Mouse (Mus musculus): Measurements from ENCODE around the gene Sp6. TPM values are rescaled to one million over a fixed set of nuclear protein-coding genes. Genes with fewer than 3 reads are reported as not detected.

Sp6 gene
- polyA plus RNA-seq (2016; fragmentation: Nextera tagmentation; extraction: Ambion mirVana), result 1.3 and 2.2 TPM in 2 replicates

- Histone ChIP-seq H3K4me3 (no peak within 1 kb of the TSS), H3K4me1 (peaks cover 1% of the 10 kb centered on the region; the same call in 1 of the 2 replicates), H3K36me3 (no peaks in the 10 kb centered on the region), H3K4me2 (replicated peaks) (no peak within 1 kb of the TSS), H3K9me3 (no peaks in the 10 kb centered on the region), H3K27ac (no peak within 1 kb of the TSS), H3K9ac (no peak within 1 kb of the TSS), H3K27me3 (peaks cover 66% of the 10 kb centered on the region)
- 20% methylated on average over 7 of the region's 8 CpGs for WGBS
- no peak for ATAC-seq (ENCODE audit: insufficient number of reproducible peaks, insufficient read depth, low FRiP score, low TSS enrichment)
Measured at GRCm38 (mm10) chr11:97013121-97013670, at the start of gene Sp6. Gene Sp6, plus strand, starts transcription at chr11:97013394.

GRCm38 (mm10) chr11:96963580-96963979 lies 49.6 kb upstream of the Sp6 start:
- no peaks in the 10 kb centered on the region for H3K9me3 ChIP-seq
- no peak for ATAC-seq (ENCODE audit: insufficient number of reproducible peaks, insufficient read depth, low FRiP score, low TSS enrichment)
- no peak overlapping the region for H3K4me2 ChIP-seq (replicated peaks)
- whole genome bisulfite sequencing, result 15% methylated on average over 8 of the region's 8 CpGs
- H3K4me1 ChIP-seq, result no peaks in the 10 kb centered on the region
- H3K27me3 ChIP-seq, result no peaks in the 10 kb centered on the region
- H3K4me3 ChIP-seq, result no peak overlapping the region
- no peak overlapping the region for H3K9ac ChIP-seq
- H3K36me3 ChIP-seq, result peaks cover 43% of the 10 kb centered on the region
- no peak overlapping the region for H3K27ac ChIP-seq

- no peak for ATAC-seq (ENCODE audit: insufficient number of reproducible peaks, insufficient read depth, low FRiP score, low TSS enrichment)
- Histone ChIP-seq H3K27me3 (no peaks in the 10 kb centered on the region), H3K9me3 (no peaks in the 10 kb centered on the region), H3K27ac (no peak overlapping the region), H3K9ac (no peak overlapping the region), H3K4me1 (peaks cover 2% of the 10 kb centered on the region; the same call in 1 of the 2 replicates), H3K36me3 (peaks cover 19% of the 10 kb centered on the region), H3K4me3 (no peak overlapping the region), H3K4me2 (replicated peaks) (no peak overlapping the region)
- 86% methylated on average over 3 of the region's 3 CpGs for WGBS
Measured at GRCm38 (mm10) chr11:96966172-96966571, 47.0 kb upstream of the Sp6 start.

GRCm38 (mm10) chr11:96966914-96967543 lies 46.2 kb upstream of the Sp6 start:
- H3K4me1 ChIP-seq, result peaks cover 2% of the 10 kb centered on the region; the same call in 1 of the 2 replicates
- H3K36me3 ChIP-seq, result 0 out of 2 replicates have a peak, but pooled peaks cover 11% of the 10 kb centered on the region
- ATAC-seq (ENCODE audit: insufficient number of reproducible peaks, insufficient read depth, low FRiP score, low TSS enrichment), result no peak
- H3K27ac ChIP-seq, result no peak overlapping the region
- H3K9ac ChIP-seq, result no peak overlapping the region
- 90% methylated on average over 13 of the region's 13 CpGs for WGBS
- no peaks in the 10 kb centered on the region for H3K27me3 ChIP-seq
- H3K4me2 ChIP-seq (replicated peaks), result no peak overlapping the region
- no peak overlapping the region for H3K4me3 ChIP-seq
- H3K9me3 ChIP-seq, result no peaks in the 10 kb centered on the region

GRCm38 (mm10) chr11:96967544-96968269 lies 45.5 kb upstream of the Sp6 start:
- ATAC-seq (ENCODE audit: insufficient number of reproducible peaks, insufficient read depth, low FRiP score, low TSS enrichment), result no peak
- H3K36me3 ChIP-seq, result 0 out of 2 replicates have a peak, but pooled peaks cover 4% of the 10 kb centered on the region
- 83% methylated on average over 11 of the region's 11 CpGs for WGBS
- H3K27me3 ChIP-seq, result no peaks in the 10 kb centered on the region
- H3K4me1 ChIP-seq, result peaks cover 7% of the 10 kb centered on the region; the same call in 1 of the 2 replicates
- H3K27ac ChIP-seq, result no peak overlapping the region
- no peak overlapping the region for H3K9ac ChIP-seq
- no peaks in the 10 kb centered on the region for H3K9me3 ChIP-seq
- no peak overlapping the region for H3K4me3 ChIP-seq
- no peak overlapping the region for H3K4me2 ChIP-seq (replicated peaks)

DNA sequence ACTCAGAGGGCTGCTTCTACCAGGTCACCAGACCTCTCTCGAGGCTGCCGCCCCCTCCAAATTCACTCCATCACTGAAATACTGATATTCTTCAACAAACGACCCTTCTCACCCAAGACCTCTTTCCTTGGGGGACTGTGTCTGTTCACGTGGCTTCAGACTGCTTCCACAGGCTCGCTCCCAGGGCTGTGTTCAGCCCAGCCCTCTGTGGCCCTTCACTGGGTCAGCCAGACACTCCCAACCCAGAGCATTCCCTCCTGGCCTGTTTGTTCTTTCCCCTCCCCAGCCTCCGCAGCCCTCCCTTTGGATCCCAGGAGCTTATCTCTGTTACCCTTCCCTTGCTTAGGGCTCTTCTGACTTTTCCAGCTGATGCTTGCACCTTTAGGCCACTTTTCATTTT lies 44.7 kb upstream of the Sp6 start:
- Histone ChIP-seq H3K27me3 (no peaks in the 10 kb centered on the region), H3K4me2 (replicated peaks) (no peak overlapping the region), H3K4me1 (peaks cover 11% of the 10 kb centered on the region), H3K27ac (no peak overlapping the region), H3K36me3 (no peaks in the 10 kb centered on the region), H3K9ac (no peak overlapping the region), H3K9me3 (no peaks in the 10 kb centered on the region), H3K4me3 (no peak overlapping the region)
- no peak for ATAC-seq (ENCODE audit: insufficient number of reproducible peaks, insufficient read depth, low FRiP score, low TSS enrichment)
- WGBS, result 61% methylated on average over 6 of the region's 6 CpGs

DNA sequence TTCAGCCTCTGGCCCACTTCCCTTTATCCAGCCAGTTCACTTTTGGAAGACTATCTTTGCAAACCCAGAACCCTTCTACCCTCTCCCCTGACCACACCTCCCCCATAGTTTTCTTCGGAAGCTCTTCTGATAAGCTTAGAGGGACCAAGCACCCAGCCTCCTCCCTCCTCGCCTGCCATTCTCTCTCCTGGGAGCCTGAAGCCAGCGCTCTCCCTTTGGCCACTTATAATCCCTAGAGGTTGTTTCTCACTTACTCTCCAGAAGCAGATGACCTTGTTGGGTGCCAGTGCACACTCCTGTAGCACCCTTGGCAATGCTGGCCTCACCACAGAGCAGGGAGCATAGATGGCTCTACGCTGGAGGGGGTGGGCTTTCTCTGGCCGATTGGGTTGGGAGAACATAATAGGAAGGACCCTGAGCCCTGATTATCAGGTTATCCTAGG lies 43.9 kb upstream of the Sp6 start:
- H3K9me3 ChIP-seq, result no peaks in the 10 kb centered on the region
- no peak overlapping the region for H3K4me2 ChIP-seq (replicated peaks)
- H3K4me1 ChIP-seq, result peaks cover 11% of the 10 kb centered on the region
- ATAC-seq (ENCODE audit: insufficient number of reproducible peaks, insufficient read depth, low FRiP score, low TSS enrichment), result no peak
- no peak overlapping the region for H3K27ac ChIP-seq
- H3K9ac ChIP-seq, result no peak overlapping the region
- H3K4me3 ChIP-seq, result no peak overlapping the region
- WGBS, result 69% methylated on average over 5 of the region's 5 CpGs
- H3K36me3 ChIP-seq, result no peaks in the 10 kb centered on the region
- no peaks in the 10 kb centered on the region for H3K27me3 ChIP-seq

- Histone ChIP-seq H3K27me3 (no peaks in the 10 kb centered on the region), H3K27ac (peak overlapping the region; percentile 38; the same call in 1 of the 2 replicates), H3K9ac (no peak overlapping the region), H3K9me3 (no peaks in the 10 kb centered on the region), H3K36me3 (no peaks in the 10 kb centered on the region), H3K4me2 (replicated peaks) (no peak overlapping the region), H3K4me1 (peaks cover 11% of the 10 kb centered on the region), H3K4me3 (no peak overlapping the region)
- 56% methylated on average over 1 of the region's 1 CpGs for WGBS
- ATAC-seq (ENCODE audit: insufficient number of reproducible peaks, insufficient read depth, low FRiP score, low TSS enrichment), result no peak
Measured at GRCm38 (mm10) chr11:96969746-96970145, 43.4 kb upstream of the Sp6 start.

DNA sequence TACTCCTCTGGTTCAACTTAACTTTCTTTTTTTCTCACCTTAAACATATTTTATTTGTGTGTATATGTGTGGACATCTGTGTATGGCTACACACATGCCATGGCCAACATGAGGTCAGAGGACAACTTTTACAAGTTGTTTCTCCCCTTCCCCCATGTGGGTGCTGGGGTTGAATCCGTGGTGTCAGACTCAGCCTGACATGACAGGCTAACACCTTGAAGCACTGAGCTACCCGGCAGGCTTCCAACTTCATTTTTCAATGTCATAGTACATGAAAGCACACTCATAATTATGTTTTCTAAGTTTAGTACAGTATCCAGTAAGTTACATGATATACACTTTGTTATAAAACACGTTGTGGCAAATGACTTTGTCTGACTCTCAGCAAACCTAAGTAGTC lies 42.9 kb upstream of the Sp6 start:
- no peak overlapping the region for H3K4me2 ChIP-seq (replicated peaks)
- H3K9me3 ChIP-seq, result no peaks in the 10 kb centered on the region
- WGBS, result 77% methylated on average over 3 of the region's 3 CpGs
- H3K36me3 ChIP-seq, result no peaks in the 10 kb centered on the region
- peaks cover 11% of the 10 kb centered on the region for H3K4me1 ChIP-seq
- H3K9ac ChIP-seq, result no peak overlapping the region
- peak overlapping the region; percentile 38; the same call in 1 of the 2 replicates for H3K27ac ChIP-seq
- H3K4me3 ChIP-seq, result no peak overlapping the region
- no peak for ATAC-seq (ENCODE audit: insufficient number of reproducible peaks, insufficient read depth, low FRiP score, low TSS enrichment)
- H3K27me3 ChIP-seq, result no peaks in the 10 kb centered on the region

DNA sequence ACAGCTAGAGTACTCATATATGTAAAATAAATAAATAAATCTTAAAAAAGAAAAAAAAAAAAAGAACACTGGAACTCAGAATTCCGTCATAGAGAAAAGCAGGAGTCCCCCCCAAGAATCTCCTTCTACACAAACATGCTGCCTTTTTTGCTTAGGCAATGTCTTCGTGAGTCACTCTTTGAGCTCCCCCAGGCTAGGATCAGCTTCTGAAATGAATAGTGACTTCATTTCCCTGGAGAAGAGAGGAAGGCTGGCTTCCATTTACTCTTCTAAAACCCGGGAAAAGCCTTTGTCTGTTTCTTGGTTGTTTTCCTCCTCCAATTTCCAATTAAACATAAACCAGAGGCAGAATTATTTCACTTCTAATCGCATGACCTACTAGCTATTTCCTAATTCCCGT lies 40.3 kb upstream of the Sp6 start:
- WGBS, result 52% methylated on average over 5 of the region's 5 CpGs
- Histone ChIP-seq H3K9ac (no peak overlapping the region), H3K4me1 (peaks cover 21% of the 10 kb centered on the region), H3K9me3 (no peaks in the 10 kb centered on the region), H3K4me3 (no peak overlapping the region), H3K27ac (0 out of 2 replicates have a peak overlapping the region, but pooled peaks have one; percentile 46), H3K27me3 (no peaks in the 10 kb centered on the region), H3K36me3 (no peaks in the 10 kb centered on the region), H3K4me2 (replicated peaks) (no peak overlapping the region)
- no peak for ATAC-seq (ENCODE audit: insufficient number of reproducible peaks, insufficient read depth, low FRiP score, low TSS enrichment)

DNA sequence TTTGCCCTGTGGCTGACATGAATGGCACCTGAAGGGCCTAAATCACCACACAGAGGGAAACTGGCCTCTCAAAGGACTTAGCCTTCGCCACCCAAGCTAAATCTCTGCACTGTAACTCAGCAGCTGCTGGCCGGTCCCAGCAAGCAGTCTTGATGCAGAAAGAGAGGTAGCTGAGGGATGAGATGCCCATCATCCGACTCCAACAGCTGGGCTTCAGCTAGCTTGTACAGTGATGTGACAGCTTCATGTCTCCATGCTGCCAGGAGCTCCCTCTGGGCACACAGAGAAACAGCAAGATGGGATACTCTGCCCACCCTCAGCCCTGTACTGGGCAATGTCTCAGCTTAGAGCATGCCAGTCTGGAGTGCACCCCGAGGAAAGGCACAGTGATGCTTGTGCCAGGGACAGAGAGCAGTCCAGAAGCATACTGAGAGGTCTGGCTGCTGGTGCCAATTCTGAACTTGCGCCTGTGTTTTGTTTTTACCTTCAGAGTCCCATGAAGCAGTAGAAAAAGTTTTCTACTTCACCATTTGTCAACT lies 39.7 kb upstream of the Sp6 start:
- H3K4me1 ChIP-seq, result peaks cover 24% of the 10 kb centered on the region
- H3K27ac ChIP-seq, result peak overlapping the region; percentile 46; the same call in 1 of the 2 replicates
- H3K9me3 ChIP-seq, result no peaks in the 10 kb centered on the region
- no peaks in the 10 kb centered on the region for H3K36me3 ChIP-seq
- no peaks in the 10 kb centered on the region for H3K27me3 ChIP-seq
- WGBS, result 81% methylated on average over 5 of the region's 5 CpGs
- no peak overlapping the region for H3K4me2 ChIP-seq (replicated peaks)
- ATAC-seq (ENCODE audit: insufficient number of reproducible peaks, insufficient read depth, low FRiP score, low TSS enrichment), result no peak
- no peak overlapping the region for H3K9ac ChIP-seq
- H3K4me3 ChIP-seq, result no peak overlapping the region

Measured in embryonic facial prominence, embryonic 12.5 days (tissue).